Mouse (Mus musculus) ES-Bruce4 (cell line): Measurements from ENCODE around the gene Pkib.

Experiments
- CTCF ChIP-seq: IDR thresholded peaks from one replicate; pipeline ENCODE4 v1.8.1; 2011; ENCODE audit warnings: low read depth, low read length
- EP300 ChIP-seq: IDR thresholded peaks from 2 replicates; pipeline ENCODE4 v1.6.1; 2011; ENCODE audit warnings: low read depth, low read length; ENCODE audit not compliant: insufficient read depth
- POLR2A ChIP-seq: IDR thresholded peaks from one replicate; pipeline ENCODE4 v1.8.1; 2011; ENCODE audit warnings: low read length; ENCODE audit not compliant: insufficient read depth

- TF ChIP-seq EP300 (no peak), CTCF (no peak), POLR2A (no peak)
Observed at GRCm38 (mm10) chr10:57583927-57584326, 47.9 kb upstream of the Pkib start.
